Mouse (Mus musculus) lung, embryonic 14.5 days (tissue): ENCODE data around the gene Slc48a1. TPM values are rescaled to one million over a fixed set of nuclear protein-coding genes. Genes with fewer than 3 reads are reported as not detected.
A peak's percentile ranks its signal among the peaks of the same experiment; 100 is the strongest.

ENCODE experiments used
- ATAC-seq: fragments of 200-750 bp; cut with Nextera tagmentation; 2 replicates; pipeline ENCODE4 v1.8.0; 2017; ENCODE audit warnings: mild to moderate bottlenecking, moderate TSS enrichment, moderate library complexity; ENCODE audit not compliant: insufficient read depth
- DNase-seq: peaks from one replicate; pipeline ENCODE4 v3.0.0-alpha.2; 2015
- H3K27ac ChIP-seq: fragments of 300-500 bp; sonication (generic); 2 replicates; pipeline ENCODE4 v1.5.1; 2014; ENCODE audit warnings: low read depth, mild to moderate bottlenecking, moderate library complexity
- H3K27me3 ChIP-seq: fragments of 300-500 bp; sonication (generic); 2 replicates; pipeline ENCODE4 v1.6.1; 2014; ENCODE audit warnings: low read length, control low read depth; ENCODE audit not compliant: insufficient read depth
- H3K36me3 ChIP-seq: fragments of 300-500 bp; sonication (generic); 2 replicates; pipeline ENCODE4 v1.6.1; 2014; ENCODE audit warnings: control low read depth; ENCODE audit not compliant: insufficient read depth
- H3K4me1 ChIP-seq: fragments of 300-500 bp; sonication (generic); 2 replicates; pipeline ENCODE4 v1.6.1; 2014; ENCODE audit warnings: antibody characterized with exemption, control low read depth; ENCODE audit not compliant: insufficient read depth
- H3K4me2 ChIP-seq: fragments of 300-500 bp; sonication (generic); 2 replicates; pipeline ENCODE4 v1.6.1; 2014; ENCODE audit warnings: mild to moderate bottlenecking
- H3K4me3 ChIP-seq: fragments of 300-500 bp; sonication (generic); 2 replicates; pipeline ENCODE4 v1.5.1; 2014; ENCODE audit warnings: low read depth, low read length
- H3K9ac ChIP-seq: fragments of 300-500 bp; sonication (generic); 2 replicates; pipeline ENCODE4 v1.6.1; 2014
- H3K9me3 ChIP-seq: fragments of 300-500 bp; sonication (generic); 2 replicates; pipeline ENCODE4 v1.6.1; 2016; ENCODE audit warnings: low read depth, low read length, control low read depth
- CTCF ChIP-seq: IDR thresholded peaks from 2 replicates; pipeline ENCODE4 v1.5.1; 2016; ENCODE audit warnings: antibody characterized with exemption, low read depth
- WGBS: fragments of 180-500 bp; shearing (Covaris S2); extraction: QIAGEN DNeasy Blood & Tissue Kit; methylation state at CpG from one replicate; pipeline ENCODE4 v1.1.7; 2014; 5-methylcytosine and 5-hydroxymethylcytosine counted together
- polyA plus RNA-seq: library from polyadenylated mRNA; unstranded; fragments of >200 nt; fragmentation: Nextera tagmentation; extraction: Ambion mirVana; gene quantifications from 2 replicates; pipeline ENCODE4 v1.2.1, GENCODE M21; 2014

Slc48a1 gene
- polyA plus RNA-seq, 1 experiment from 2014 or later = 25.3 TPM

- ATAC-seq (no peak), DNase-seq (no peak)
- WGBS = 71% methylated on average over 6 of the region's 6 CpGs
- H3K27me3 ChIP-seq = no peaks in the 10 kb centered on the region
- peaks cover 25% of the 10 kb centered on the region for H3K36me3 ChIP-seq
- peaks cover 44% of the 10 kb centered on the region for H3K4me1 ChIP-seq
- no peak overlapping the region for H3K4me3 ChIP-seq
- no peak for TF ChIP-seq CTCF
- no peak overlapping the region; the same call in 1 of the 2 replicates for H3K9ac ChIP-seq
- peak overlapping the region; percentile 89; the same call in 1 of the 2 replicates for H3K27ac ChIP-seq
- H3K4me2 ChIP-seq = no peak overlapping the region
- no peaks in the 10 kb centered on the region for H3K9me3 ChIP-seq
Measured at GRCm38 (mm10) chr15:97824042-97824441, 45.7 kb downstream of the Slc48a1 start.

- peak overlapping the region; percentile 46 for H3K9ac ChIP-seq
- 5% methylated on average over 29 of the region's 29 CpGs for WGBS
- peak; percentile 92 for DNase-seq
- H3K9me3 ChIP-seq = no peaks in the 10 kb centered on the region
- peaks cover 56% of the 10 kb centered on the region for H3K4me1 ChIP-seq
- no peaks in the 10 kb centered on the region for H3K27me3 ChIP-seq
- H3K4me3 ChIP-seq = peak overlapping the region; percentile 31
- peaks cover 22% of the 10 kb centered on the region for H3K36me3 ChIP-seq
- peak; percentile 63 for TF ChIP-seq CTCF
- H3K4me2 ChIP-seq = peak overlapping the region; percentile 62
- peak overlapping the region; percentile 89 for H3K27ac ChIP-seq
- peak; percentile 57 for ATAC-seq
Measured at GRCm38 (mm10) chr15:97825071-97825940, 47.0 kb downstream of the Slc48a1 start.

- Histone ChIP-seq H3K9ac (peak overlapping the region; percentile 46; the same call in 1 of the 2 replicates), H3K36me3 (peaks cover 18% of the 10 kb centered on the region; the same call in 1 of the 2 replicates), H3K27ac (peak overlapping the region; percentile 89), H3K27me3 (no peaks in the 10 kb centered on the region), H3K4me3 (peak overlapping the region; percentile 31; the same call in 1 of the 2 replicates), H3K4me2 (peak overlapping the region; percentile 62), H3K4me1 (peaks cover 53% of the 10 kb centered on the region), H3K9me3 (no peaks in the 10 kb centered on the region)
- ATAC-seq = no peak
- no peak for TF ChIP-seq CTCF
- no peak for DNase-seq
- WGBS = 44% methylated on average over 12 of the region's 12 CpGs
Measured at GRCm38 (mm10) chr15:97825941-97826587, 47.7 kb downstream of the Slc48a1 start.

GRCm38 (mm10) chr15:97826588-97827261, 48.4 kb downstream of the Slc48a1 start:
- no peak for DNase-seq
- no peaks in the 10 kb centered on the region for H3K9me3 ChIP-seq
- peak overlapping the region; percentile 62 for H3K4me2 ChIP-seq
- H3K9ac ChIP-seq = no peak overlapping the region
- TF ChIP-seq CTCF = no peak
- H3K27me3 ChIP-seq = no peaks in the 10 kb centered on the region
- peaks cover 18% of the 10 kb centered on the region; the same call in 1 of the 2 replicates for H3K36me3 ChIP-seq
- H3K4me3 ChIP-seq = no peak overlapping the region
- peaks cover 49% of the 10 kb centered on the region for H3K4me1 ChIP-seq
- WGBS = 55% methylated on average over 5 of the region's 5 CpGs
- no peak overlapping the region for H3K27ac ChIP-seq
- no peak for ATAC-seq

- 79% methylated on average over 8 of the region's 8 CpGs for WGBS
- H3K4me2 ChIP-seq = no peak overlapping the region; the same call in 1 of the 2 replicates
- ATAC-seq (no peak), DNase-seq (no peak)
- H3K9me3 ChIP-seq = no peaks in the 10 kb centered on the region
- peaks cover 18% of the 10 kb centered on the region; the same call in 1 of the 2 replicates for H3K36me3 ChIP-seq
- no peak for TF ChIP-seq CTCF
- no peak overlapping the region for H3K27ac ChIP-seq
- no peak overlapping the region for H3K4me3 ChIP-seq
- H3K4me1 ChIP-seq = peaks cover 49% of the 10 kb centered on the region
- H3K27me3 ChIP-seq = no peaks in the 10 kb centered on the region
- H3K9ac ChIP-seq = no peak overlapping the region
Measured at GRCm38 (mm10) chr15:97827401-97827800, 49.1 kb downstream of the Slc48a1 start.

GRCm38 (mm10) chr15:97828221-97828842, 50.0 kb downstream of the Slc48a1 start:
- Histone ChIP-seq H3K27me3 (no peaks in the 10 kb centered on the region), H3K4me3 (peak overlapping the region; percentile 13), H3K9ac (0 out of 2 replicates have a peak overlapping the region, but pooled peaks have one; percentile 27), H3K27ac (peak overlapping the region; percentile 61; the same call in 1 of the 2 replicates), H3K9me3 (no peaks in the 10 kb centered on the region), H3K4me2 (peak overlapping the region; percentile 87), H3K36me3 (peaks cover 18% of the 10 kb centered on the region; the same call in 1 of the 2 replicates), H3K4me1 (peaks cover 47% of the 10 kb centered on the region)
- ATAC-seq (no peak), DNase-seq (no peak)
- no peak for TF ChIP-seq CTCF
- 41% methylated on average over 6 of the region's 6 CpGs for WGBS
